Mouse (Mus musculus) naive thymus-derived CD4-positive, alpha-beta T cell, adult 5 months (primary cell): ENCODE measurements around the gene Bet1l. TPM values are rescaled to one million over a fixed set of nuclear protein-coding genes. Genes with fewer than 3 reads are reported as not detected.

Experiments used
- polyA plus RNA-seq: library from polyadenylated mRNA; unstranded; fragments of 100-300 nt; shearing (Covaris generic); gene quantifications from one replicate; pipeline ENCODE4 v1.2.1, GENCODE M21; 2017

The Bet1l gene
- 48.0 TPM for polyA plus RNA-seq

DNA sequence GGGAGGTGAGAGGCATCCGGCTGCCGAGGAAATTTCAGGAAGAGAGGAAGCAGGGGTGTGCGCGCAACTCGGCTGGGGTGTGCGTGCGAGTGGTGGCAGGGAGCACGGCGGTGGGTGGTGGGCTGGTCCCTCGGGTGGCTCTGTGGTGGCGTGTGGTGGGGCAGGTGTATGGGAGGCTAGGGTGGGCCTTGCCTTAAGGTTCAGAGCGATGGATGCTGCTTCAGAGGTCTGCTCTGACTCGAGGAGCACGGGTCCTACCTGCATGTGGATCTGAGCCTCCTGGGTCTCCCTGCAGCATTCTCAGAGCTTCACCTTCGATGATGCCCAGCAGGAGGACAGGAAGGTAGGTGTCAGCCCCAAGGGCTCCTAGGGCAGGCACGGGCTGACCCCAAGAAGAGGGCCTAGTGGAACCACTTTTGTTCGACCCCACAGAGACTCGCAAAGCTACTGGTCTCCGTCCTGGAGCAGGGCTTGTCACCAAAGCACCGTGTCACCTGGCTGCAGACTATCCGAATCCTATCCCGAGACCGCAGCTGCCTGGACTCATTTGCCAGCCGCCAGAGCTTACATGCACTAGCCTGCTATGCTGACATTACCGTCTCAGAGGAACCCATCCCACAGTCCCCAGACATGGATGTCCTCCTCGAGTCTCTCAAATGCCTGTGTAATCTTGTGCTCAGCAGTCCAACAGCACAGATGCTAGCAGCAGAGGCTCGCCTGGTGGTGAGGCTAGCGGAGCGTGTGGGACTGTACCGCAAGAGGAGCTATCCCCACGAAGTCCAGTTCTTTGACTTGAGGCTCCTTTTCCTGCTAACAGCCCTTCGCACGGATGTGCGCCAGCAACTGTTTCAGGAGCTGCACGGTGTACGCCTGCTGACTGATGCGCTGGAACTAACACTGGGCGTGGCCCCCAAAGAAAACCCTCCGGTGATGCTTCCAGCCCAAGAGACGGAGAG lies at the start of gene Bet1l:
Bet1l (minus strand) TSS at position 28 of the 956 bp plus-strand sequence.

DNA sequence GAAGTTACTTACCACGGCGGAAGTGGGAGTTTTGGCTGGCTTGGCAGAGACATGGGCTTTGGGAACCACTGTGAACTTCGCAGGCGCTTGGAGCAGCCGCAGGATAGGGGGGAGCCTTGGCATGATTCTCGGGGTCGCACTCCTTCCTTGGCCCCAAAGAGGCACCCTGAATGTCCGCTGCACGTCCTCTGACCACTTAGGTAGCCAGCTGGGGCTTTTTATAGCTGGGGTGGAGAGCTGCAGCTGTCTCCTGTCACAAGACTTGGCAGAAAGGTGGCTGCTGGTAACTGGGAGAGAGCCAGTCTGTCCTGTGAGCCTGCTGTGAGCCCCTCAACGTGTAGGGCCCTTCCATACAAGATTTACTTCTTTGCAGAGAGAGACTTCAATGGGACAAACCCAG lies 42.8 kb upstream of the Bet1l start, which contains the start of gene Cox8b:
Cox8b (minus strand) TSS at position 227 of the 400 bp plus-strand sequence.

DNA sequence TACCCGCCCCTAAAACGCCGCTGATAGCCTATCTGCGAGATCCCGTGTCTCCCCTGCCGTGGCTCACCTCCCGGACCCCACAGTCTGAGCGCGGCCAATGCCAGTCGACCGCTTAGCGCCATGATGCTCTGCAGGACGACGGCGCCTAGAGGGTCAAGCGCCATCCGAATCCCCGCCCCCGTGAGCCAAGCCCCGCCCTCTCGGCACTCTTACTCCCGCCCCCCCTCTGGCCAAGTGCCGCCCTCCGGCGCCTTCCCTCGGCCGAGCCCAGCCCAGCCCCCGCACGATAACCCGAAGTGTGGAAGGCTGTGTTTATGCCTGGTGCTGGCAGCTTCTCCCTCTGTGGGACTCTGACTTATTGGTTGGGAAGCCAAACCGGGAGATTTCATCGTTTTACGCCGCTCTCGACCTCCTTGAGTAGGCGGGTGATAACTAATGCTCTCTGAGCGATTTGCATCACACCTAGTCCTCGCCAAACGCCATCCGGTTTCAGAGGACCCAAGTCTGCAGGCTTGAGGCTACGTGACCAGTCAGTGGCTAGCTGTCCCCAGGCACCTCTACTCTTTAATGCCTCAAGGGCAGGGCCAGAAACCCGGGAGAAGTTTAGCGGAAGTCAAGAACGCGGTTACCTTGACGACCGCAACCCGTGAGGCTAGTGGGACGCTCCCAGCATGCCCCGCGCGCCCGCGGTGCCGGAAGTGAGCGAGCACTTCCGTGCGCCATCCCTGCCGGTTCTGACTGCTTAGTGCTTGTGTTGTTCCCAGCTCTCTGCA lies 24.5 kb upstream of the Bet1l start, which contains the start of the genes Psmd13 and Sirt3:
Psmd13 (plus strand) TSS at position 273 of the 773 bp plus-strand sequence.
Sirt3 (minus strand) TSS at position 614 of the 773 bp plus-strand sequence.

DNA sequence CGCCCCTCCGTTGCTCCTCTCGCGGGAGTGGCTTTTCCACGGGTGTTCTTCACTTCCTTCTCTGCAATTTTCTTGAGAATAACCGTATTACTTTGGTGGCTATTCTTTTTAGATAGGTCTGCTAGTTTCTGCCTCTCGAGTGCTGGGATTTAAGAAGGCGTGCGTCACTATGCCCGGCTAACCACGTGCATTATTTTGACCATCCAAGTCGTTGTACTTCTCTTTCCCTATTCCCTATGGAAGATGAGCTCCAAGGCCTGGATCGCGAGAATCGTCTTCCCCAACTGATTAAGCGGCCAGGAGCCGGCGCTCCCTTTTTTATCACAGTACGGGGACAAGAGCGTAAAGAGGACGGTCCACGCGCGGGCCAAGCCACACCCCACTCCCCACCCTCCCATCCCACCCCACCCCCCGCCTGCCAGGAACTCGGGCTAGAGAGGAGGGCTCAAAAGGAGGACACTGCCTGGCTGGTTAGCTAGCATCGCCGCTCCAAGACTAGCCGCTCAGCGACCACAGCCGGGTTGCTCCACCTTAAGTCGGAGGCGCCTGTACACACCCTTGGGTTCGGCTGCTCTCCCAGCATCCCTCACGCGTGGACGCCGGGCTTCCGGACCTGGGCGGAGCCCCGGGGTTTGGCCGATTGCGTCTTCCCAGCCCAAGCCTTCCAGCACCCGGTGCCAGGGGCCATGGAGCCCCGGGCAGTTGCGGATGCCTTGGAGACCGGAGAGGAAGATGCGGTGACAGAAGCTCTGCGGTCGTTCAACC lies 410 bp downstream of the Bet1l start, which contains the start of gene Ric8a:
Ric8a (plus strand) TSS at position 173 of the 765 bp plus-strand sequence.

DNA sequence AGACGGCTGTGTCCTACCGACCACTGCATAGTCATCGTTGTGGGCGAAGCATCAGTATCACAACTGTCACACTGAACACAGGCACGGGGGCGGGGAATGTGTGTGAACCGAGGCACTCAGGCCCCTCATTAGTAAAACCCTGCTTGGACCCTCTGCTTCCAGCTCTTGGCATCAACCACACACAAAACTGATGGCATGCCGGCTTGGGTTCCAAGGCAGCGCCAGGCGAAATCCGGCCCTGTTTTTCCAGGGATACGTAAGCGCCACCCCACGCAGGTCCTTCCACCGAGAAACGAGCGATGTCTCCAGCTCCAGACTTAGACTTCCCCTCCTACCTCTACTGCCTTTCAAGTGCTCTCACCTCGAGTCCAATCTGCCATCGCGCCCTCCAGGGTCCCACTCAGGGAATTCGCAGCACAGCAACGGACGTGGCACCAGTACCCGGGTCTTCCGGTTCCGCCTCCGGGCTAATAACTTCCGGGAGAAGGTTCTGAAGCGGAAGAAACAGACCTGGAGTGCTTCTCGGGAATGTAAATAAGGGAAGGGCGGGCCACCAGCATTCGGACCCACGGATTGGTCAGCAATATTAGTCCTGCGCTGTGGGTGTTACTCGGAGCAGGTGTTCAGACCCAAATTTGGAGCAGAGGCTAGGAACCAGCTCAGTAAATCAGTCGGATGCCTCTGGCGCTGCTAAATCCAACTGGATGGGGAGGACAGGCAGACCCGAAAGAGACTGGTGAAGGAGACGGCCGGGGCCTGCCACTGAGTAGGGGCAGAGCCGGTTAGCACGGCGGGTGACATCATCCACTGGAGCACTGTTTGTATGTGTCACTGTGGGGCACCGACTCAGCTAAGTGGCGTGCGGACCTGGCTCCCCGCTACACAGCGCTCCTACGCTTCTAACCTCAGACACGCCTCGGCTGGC lies 1.3 kb downstream of the Bet1l start, which contains the start of gene Gm45785:
Gm45785 (minus strand) TSS at position 472 of the 925 bp plus-strand sequence.

DNA sequence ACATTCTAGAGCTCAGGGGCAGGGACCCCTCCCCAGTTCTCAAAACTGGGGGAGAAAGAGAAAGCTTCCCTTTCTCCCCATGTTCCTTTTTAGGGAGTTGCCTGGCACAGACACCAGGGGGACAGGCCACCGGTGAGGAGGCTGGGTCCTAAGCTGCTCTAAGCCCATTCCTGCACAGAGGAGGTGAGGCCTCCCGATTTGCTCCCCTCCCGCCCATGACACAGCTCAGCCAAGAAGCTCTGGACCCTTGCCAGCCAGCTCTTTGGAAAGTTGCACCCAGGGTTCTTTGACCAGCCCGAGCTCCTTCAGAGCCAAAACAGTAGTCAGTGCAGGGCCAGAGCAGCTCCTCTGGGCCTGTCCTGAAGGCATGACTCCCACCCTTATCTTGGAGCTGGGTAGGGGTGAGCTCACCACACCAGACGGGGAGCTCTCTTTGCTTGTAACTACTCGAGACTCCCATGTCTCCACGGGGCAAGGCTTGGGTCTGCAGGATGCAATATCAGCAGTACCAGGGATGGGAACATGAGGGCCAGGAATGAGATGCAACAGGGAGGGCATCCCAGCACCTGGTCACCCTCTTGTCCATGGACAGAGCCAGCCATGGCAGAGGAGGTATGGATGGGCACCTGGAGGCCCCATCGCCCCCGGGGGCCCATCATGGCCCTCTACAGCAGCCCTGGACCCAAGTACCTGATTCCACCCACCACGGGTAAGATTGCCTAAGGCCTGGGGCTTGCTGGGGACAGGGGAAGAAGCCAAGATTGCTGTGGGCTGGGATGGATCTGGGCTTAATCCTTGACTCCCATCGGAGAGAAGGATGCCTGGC lies 9.4 kb downstream of the Bet1l start, which contains the start of gene Odf3:
Odf3 (plus strand) TSS at position 51 of the 826 bp plus-strand sequence.

DNA sequence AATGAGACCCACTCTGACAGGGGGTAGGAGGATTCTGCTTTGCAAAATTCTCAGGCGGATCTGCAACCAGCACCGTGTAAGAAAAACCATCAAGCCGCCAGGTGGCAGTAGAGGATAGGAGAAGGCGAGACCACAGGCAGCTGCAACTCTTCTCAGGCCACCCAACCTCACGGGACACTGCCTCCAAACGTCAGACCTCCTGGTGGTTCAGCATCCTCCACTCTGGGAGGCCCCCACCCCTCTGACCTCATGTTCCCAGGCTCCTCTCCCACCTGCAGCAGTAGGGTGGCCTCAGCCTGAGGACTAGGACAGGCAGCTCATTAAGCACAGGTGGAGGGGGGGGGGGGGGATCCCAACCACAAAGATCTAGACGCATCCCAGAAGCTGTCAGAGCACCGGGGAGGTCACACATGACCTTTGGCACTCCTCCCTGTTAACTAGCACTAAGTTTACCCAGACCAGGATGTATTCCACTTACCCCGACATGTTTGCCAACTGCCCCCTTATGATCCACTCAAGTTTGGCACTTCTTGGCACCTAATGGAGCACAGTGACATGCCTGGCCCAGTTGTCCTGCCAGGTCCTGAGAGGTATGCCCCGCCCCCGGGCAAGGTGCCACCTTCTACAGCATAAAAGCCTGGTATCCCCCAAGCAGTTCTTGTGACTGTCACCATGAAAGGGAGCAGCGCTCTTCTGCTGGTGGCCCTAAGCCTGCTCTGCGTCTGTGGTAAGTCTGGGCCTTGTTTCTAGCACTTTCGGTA lies 12.3 kb downstream of the Bet1l start, which contains the start of gene Scgb1c1:
Scgb1c1 (plus strand) TSS at position 643 of the 761 bp plus-strand sequence.

DNA sequence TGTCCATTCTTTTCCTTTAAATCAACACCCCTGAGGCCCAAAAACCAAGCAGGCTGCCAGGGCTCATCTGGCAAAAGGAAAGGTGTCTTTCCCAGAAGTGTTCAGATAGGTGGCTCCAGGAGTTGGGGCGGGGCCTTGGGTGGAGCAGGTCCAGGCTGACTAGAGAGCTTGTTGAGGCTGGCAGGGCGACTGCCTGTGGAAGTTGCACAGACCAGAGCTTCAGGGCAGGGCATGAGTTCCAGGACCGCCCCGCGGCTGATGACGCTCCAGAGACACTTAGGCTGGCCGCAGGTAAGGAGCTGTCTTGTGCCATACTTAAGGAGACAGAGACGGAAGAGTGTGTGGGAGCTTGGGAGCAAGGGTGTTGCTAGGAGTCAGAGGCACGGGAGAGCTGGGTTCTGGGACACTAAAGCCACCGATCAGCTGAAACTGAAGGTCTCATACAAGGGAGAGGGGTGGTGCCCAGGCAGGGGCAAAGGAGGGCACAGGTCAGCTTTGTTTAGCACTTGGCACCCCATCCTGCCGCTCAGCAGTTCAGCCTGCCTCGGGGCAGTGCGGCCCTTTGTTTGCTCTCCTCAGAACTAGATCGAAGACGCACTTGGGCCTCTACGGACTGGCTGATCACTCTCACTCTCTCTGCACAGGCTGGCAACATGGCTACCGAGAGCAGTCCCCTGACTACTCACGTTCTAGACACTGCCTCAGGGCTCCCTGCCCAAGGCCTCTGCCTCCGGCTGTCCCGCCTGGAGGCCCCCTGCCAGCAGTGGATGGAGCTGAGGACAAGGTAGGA lies 22.2 kb downstream of the Bet1l start, which contains the start of gene Urah:
Urah (plus strand) TSS at position 51 of the 790 bp plus-strand sequence.

DNA sequence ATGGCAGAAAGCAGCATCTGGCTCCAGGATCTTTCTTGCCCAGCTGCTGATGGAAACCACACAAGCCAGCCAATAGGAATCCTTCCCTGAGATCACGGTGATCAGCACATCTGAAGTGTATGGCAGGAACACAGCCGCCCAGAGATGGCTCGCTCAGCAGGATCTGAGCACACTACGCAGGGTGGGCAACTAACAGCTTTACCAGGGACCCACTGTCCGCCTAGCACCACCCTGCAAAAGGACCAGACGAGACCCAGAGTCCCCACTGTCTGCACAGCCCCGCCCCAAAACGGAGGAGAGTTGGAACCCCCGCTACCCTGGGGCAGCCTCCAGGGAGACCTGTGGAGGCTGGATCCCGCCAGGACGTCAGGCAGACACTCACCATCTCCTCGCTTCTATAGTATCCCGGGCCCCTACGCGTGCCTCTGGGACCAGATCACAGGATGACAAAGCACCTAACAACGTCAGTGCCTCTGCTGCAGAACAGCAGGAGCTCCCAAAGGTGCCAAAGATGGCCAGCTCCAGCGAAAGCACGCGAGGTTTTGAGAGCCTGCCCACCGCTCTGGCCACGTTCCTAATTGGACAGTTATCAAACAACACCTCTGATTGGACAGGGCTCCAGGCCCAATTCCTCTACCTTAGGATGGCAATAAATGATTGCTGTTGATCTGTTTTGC lies 35.6 kb downstream of the Bet1l start, which contains the start of gene Zfp941:
Zfp941 (minus strand) TSS at position 526 of the 677 bp plus-strand sequence.

Other genes starting within 250 kb of the Bet1l start
- not detected for gene Olfr61, start 228.6 kb downstream of the Bet1l start, polyA plus RNA-seq
- not detected for gene Olfr53, start 211.1 kb downstream of the Bet1l start, polyA plus RNA-seq
- not detected for gene Olfr539, start 197.6 kb downstream of the Bet1l start, polyA plus RNA-seq
- not detected for gene Olfr45, start 175.6 kb downstream of the Bet1l start, polyA plus RNA-seq
- gene Olfr541, start 160.3 kb downstream of the Bet1l start, polyA plus RNA-seq, result not detected
- gene Cyp2e1, start 93.8 kb downstream of the Bet1l start, polyA plus RNA-seq, result not detected
- gene Syce1, start 69.7 kb downstream of the Bet1l start, polyA plus RNA-seq, result 0.47 TPM
- gene Zfp941, start 35.4 kb downstream of the Bet1l start, polyA plus RNA-seq, result 0.11 TPM
- gene Urah, start 22.6 kb downstream of the Bet1l start, polyA plus RNA-seq, result not detected
- not detected for gene Scgb1c1, start 12.0 kb downstream of the Bet1l start, polyA plus RNA-seq
- not detected for gene Odf3, start 9.8 kb downstream of the Bet1l start, polyA plus RNA-seq
- not detected for gene Gm45785, start 1.2 kb downstream of the Bet1l start, polyA plus RNA-seq
- 93.6 TPM for gene Ric8a, start 620 bp downstream of the Bet1l start, polyA plus RNA-seq
- 144 TPM for gene Psmd13, start 24.4 kb upstream of the Bet1l start, polyA plus RNA-seq
- gene Sirt3, start 24.7 kb upstream of the Bet1l start, polyA plus RNA-seq, result 6.2 TPM
- gene Cox8b, start 42.9 kb upstream of the Bet1l start, polyA plus RNA-seq, result not detected
- gene Nlrp6, start 63.3 kb upstream of the Bet1l start, polyA plus RNA-seq, result not detected
- gene Pgghg, start 83.8 kb upstream of the Bet1l start, polyA plus RNA-seq, result 11.9 TPM
- not detected for gene Ifitm5, start 92.7 kb upstream of the Bet1l start, polyA plus RNA-seq
- not detected for gene Gm45717, start 98.4 kb upstream of the Bet1l start, polyA plus RNA-seq
- not detected for gene Ifitm2, start 98.4 kb upstream of the Bet1l start, polyA plus RNA-seq
- gene Ifitm1, start 109.6 kb upstream of the Bet1l start, polyA plus RNA-seq, result not detected
- gene Ifitm3, start 153.2 kb upstream of the Bet1l start, polyA plus RNA-seq, result not detected
- not detected for gene Ifitm6, start 160.3 kb upstream of the Bet1l start, polyA plus RNA-seq
- gene Gm17387, start 171.6 kb upstream of the Bet1l start, polyA plus RNA-seq, result not detected
- gene B4galnt4, start 203.5 kb upstream of the Bet1l start, polyA plus RNA-seq, result 0.85 TPM
- gene Pkp3, start 220.6 kb upstream of the Bet1l start, polyA plus RNA-seq, result 95.4 TPM
- 73.6 TPM for gene Sigirr, start 243.0 kb upstream of the Bet1l start, polyA plus RNA-seq